Mouse (Mus musculus) cerebellum, postnatal 25 days (tissue): ENCODE measurements around the gene Arf6.
"Not testable (repeated sequence)": the region's sequence is repeated elsewhere in the genome, so short reads cannot be mapped to it uniquely, and the experiment has no call there.

ENCODE experiments used
- DNase-seq, 2 experiments: peaks; one replicate each; pipeline ENCODE4 v3.0.0; 2021; ENCODE audit warnings: mixed read lengths in 2 of 2

Arf6 gene

DNA sequence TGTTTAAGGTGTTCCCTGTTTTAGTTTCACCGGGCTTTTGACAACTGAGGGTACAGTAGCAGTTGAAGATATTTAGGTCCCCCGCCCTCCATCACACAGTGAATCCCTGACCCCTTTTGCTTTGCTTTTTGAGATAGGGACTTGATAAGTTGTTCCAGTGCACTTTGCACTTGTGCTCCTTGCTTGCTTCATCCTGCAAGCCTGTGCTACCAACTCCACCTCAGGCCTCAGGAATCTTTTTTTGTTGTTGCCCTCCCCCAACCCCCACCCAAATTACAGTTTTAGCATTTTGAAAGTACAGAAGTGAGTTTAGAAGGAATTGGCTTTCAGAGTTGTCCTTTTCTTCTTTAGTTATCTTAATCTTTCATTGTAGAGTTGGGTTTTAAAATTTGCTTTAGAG, 4.2 kb downstream of the Arf6 start:
- DNase-seq = no peak

DNA sequence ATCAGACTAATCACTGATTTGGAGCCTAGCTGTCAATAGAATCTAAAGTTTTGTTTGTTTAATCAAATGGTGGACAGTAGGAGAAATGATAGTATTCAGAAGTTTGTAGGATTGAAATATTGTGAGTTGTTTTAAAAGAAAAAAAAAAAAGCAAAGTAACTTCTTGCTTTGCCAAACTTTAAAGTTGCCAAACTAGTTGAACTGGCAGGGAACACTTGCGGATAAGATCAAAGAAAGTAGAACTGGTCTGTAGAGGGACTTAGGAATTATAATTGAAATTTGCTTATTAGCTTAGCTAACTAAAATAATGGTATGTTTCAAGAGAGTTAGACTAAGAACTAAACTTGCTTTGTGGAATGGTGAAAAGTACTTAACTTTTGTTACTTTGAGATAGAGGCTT, 5.2 kb downstream of the Arf6 start:
- DNase-seq = no peak

DNA sequence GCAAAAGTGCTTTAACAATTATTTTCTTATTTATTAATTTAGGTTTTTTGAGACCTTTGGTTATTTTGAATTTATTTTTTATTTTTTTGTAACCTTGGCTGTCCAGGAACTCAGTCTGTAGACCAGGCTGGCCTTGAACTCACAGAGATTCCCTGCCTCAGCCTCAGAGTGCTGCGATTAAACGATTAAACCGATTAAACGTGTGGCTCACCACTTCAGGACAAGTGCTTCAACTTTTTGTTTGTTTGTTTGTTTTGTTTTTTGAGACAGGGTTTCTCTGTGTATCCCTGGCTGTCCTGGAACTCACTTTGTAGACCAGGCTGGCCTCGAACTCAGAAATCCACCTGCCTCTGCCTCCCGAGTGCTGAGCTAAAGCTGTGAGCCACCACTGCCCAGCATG, 5.7 kb downstream of the Arf6 start:
- not testable (repeated sequence) for DNase-seq

DNA sequence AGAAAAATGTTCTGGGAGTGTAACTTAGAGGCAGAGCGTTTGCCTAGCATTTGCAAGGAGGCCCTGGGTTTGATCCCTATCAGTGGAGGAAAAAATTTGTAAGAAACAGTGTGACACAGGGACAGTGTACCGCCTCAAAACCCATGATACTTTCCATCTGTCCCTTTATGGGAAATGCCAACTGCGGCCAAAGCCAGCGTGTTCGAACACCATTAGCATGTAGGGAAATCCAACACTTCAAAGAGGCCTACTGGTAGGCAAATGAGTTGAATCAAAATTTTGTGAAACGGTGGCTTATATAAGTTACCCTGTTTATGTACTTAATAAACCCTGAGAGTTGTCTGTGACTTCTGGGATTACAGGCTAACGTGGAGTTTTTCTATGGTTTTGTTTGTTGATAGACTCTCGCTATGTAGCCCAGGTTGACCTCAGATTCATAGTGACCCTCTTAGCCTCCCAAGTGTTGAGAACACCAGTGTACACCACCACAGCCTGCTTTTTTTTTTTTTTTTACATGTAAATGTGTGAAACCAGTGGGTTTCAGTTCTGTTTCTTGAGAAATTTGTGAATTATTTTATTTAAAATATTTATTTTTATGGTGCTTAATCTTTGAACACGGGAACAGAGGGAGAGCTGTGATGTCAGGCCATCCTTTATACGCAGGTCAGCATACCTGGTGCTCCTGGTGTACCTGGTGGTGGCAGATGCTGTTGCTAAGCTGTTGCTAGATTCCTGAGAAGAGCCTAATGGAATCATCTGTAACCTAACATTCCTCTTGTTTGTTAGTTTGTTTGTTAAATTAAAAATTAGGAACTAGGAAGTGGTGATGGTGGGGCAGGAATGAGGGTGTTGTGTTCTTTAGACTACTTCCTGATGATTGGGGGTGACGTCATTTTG, 6.9 kb downstream of the Arf6 start:
- no peak for DNase-seq

DNA sequence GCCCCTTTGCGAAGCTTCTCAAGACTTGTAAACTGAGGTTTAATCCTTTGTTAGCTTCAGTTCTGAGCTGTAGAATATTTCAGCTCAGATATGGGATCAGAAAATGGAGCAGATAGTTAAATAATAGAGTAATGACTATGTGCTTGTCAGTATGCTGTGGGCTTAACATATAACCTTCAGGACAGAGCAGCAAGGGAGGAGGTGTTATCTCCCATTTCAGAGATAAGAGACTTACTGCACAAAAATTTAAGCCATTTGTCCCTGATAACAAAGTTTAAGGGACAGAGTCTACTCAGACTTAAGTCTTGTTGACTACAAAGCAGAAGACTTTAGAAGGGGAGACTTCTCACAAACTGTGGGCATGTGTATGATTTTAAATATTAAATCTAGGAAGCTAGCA, 10.9 kb downstream of the Arf6 start:
- DNase-seq = no peak

DNA sequence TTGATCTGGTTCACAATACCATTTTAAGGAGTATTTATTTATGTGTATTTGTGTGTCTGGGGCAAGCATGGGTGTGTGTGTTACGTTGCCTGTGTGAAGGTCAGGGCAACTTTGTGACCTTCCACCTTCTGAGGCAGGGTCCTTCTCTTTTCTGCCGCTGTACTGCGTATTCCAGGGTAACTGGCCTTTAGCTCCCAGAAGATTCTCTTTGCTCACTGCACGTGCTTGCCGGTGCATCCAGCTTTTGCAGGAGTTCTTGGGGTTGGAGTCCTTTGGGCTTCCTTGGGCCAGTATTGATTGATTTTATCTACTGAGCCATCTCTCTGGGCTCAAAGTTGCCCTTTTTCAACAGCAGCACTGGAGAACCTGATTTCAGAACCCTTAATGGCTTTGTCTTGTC, 12.7 kb downstream of the Arf6 start:
- no peak for DNase-seq

DNA sequence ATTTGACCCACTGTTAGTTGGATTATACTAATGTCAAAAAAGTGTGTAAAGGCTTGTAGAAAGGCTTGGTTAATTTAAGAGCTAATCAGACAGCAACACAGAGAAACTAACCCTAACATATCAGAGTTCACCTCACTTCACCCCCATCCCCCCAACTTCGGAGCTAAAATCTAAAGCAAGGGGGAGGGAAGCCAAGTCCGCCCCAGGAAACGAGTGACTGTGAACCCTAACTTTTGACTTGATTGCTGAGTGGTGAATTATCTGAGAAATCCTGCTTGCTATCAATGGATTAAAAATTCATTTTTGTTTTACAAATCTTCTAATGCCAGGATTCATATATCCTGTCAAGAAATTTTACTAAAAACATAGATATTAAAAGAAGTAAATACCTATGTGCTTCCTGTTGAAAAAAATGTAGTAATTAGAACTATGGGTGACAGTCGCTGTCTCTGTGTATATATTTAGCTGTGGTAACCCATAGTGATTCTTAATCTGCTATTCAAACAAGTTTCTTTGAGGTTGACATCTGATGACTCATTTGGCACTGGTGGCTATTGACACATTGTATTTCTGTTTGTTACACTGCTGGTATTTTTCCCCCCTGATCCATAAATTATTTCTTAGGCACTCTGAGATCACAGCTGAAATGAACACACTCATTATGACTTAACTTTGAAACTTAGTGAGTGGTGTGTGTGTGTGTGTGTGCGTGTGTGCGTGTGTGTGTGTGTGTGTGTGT, 13.8 kb downstream of the Arf6 start:
- no peak for DNase-seq

DNA sequence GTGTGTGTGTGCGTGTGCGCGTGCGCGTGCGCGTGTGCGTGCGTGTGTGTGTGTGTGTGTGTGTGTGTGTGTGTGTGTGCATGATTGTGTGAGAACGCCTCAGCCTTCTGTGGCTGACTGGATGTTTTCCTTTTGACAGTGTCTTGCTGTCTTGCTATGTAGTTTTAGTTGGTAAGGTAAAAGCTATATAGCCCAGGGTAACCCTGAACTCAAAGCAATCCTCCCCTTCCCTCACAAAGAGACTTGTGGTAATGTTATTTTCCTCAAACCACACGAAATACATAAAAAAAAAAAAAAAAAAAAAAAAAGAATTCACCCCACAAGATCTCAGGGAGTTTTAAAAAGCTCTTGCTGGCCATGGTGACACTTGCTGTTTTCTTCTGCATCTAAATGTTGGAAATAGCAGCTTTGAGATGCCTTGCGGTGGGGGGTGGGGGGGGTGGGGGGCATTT, 14.4 kb downstream of the Arf6 start:
- not testable (repeated sequence) for DNase-seq

DNA sequence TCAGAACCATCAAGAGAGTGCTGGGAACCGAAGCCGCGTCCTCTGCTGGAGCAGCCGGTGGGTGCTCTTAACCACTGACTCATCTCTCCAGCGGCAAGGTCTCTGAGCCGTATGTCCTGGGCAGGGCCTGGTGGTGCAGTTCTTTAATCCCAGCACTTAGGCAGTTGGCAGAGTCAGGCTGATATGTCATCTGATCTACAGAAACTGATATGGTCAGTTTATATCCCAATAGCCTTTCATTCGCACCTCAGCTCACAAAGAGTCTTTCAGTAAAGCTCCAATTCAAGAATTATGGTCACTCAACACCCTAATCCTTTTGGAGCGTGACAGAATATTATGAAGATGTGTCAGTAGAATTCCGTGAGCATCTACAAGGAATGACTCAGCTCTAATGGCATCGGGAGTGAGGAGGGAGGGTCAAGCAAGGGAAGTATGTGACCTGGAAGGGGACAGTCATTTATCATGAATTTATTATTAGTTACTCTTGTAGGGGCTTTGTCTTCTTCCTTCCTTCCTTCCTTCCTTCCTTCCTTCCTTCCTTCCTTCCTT, 16.4 kb downstream of the Arf6 start:
- no peak for DNase-seq

DNA sequence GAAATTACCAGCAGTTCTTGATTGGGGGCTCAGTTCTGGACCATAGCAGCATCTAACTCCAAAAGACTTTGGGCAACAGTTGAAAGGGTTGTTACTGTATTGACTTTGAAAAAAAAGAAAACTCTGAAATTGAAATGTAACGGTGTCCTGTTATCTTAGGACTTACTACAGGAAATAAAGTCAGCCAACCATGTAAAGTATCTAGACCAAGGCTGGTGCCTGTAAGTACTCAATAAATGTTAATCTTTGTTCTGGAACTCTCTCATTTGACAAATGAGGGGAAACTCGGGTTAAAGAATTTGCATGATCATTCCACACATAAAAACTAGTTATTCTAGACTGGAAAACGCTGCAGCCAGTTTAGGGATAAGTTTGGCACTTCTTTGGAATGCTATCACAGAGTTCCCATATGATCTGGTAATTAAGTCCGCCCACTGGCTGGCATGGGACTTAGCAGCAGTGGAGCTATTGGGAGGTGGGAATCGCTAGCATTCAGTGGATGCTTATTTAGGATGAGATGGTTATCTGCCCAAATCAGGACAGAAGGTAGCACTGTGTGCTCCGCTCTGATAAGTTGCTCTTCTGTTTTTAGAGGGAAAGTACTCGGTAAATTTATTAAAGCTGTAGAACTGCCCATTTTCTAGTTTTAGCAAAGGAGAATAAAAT, 17.5 kb downstream of the Arf6 start:
- no peak for DNase-seq

DNA sequence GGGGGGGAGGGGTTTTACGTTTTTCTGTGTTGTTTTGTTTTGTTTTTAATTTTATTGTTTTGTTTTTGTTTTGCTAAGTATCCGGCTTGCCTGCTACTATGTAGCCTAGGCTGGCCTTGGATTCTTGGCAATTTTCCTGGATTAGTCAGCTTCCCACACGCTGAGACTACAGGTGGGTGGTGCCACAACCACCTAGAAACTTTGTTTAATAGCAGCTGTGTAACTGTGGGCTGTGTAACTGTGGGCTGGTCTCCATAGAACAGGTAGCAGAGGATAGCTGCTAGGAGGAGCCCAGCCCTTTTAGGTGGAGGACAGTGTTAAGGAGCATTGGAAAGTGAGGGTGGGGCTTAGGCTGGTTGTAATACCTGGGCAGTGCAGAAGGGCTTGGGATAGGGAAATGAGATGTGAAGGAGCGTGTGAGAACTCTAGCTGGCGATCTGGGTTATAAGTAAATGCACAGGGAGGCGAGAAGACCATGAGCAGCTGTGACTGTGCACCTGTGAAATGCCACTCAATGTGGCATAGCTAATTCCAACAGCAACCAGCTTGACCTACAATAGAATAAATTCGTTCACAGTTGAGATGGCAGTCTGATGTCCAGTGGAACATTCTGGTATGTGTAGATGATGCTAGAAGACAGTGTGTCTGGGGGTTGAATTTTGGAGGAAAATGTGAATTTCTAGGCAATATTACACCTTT, 18.2 kb downstream of the Arf6 start:
- DNase-seq = no peak

DNA sequence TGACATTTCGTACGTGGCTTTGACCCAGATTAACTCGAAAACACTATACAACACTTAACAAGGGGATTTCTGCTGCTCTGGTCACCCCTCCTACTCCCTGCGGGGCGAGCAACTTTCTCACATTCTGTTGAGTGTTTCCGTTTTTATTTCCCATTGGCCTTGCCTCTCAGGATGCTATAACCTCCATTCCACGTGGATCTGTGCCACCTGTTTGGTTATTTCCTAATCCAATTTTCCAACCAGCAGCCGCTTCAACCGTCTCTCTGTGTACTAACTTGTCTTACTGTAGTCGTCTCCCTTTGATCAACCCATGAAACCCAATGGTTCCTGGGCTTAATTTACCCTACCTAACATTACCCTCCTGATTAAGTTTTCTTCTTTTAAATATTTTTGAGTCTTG, 21.1 kb downstream of the Arf6 start:
- peak in 1 of 2 experiments; percentile 42 for DNase-seq

DNA sequence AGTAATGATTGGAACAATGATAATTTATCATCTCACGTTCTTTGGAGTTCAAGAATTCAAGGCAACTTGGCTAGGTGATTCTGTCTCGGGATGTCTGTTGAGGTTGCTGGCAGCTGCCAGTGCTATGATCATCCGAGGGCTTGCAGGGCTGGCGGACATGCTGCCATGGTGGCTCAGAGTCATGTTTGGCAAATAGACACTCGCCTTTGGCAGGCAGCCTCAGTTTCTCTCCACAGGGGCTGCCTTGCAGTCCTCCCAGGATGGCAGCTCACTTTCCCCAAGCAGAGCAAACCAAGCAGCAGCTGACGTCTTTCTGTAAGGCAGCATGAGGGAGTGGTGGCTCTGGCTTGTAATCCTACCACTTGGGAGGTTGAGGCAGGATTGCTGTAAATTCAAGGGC, 22.5 kb downstream of the Arf6 start:
- DNase-seq = peak; percentile 93 to 95

DNA sequence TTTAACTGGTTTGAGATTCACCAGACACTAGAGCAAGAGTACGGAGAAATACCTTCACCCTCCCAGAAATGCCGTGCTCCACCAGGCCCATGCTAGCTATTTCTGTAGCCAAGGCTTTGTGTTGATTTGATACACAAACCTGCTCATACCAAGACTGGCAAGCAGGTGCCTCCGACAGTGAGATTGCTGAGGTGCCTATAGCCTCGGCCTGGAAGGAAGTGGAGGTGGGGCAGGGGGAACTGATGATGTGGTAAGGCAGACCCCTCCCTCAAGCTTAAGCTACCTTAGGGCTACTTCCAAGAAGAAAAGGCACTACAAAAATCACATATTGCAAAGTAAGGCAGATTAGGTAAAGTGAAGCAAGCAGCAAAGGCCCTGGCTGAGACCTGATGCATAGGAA, 28.4 kb downstream of the Arf6 start:
- no peak for DNase-seq

DNA sequence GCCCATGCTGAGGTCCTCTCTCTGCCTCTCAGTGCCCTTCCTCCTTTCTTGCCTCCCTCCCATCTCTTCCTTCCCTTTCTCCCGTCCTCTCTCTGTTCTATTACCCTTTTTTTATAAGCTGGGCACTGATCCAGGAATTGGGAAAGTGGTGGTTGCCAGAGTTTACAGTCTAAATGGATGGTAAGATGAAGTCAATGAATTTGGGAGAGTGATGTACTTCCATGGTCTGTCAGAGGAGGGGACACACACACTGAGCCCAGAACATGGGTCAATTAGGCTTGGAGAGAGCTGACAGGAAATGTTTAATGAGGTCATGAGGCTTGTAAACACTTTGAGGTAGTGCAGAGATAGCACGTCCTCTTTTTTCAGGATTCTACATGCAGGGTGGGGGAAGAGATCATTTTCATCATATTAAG, 28.9 kb downstream of the Arf6 start:
- DNase-seq = no peak

DNA sequence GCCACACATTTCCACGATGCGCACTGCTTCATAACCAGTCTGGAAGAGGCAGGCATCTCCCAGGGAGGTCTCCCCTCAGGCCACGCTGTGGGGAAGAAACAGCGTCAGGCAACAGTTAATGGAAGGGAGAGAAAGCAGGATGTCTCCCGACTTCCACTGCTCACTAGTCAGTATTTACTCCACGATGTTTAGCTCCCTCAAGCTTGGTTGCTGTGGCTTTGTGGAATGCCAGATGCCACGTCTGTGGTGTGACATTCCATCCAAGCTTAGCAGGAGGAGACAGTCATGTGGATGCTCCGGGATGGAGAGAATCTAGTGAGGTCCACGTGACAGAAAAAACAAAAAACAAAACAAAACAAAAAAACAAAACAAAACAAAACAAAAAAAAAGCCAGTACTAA, 30.1 kb downstream of the Arf6 start:
- no peak for DNase-seq

DNA sequence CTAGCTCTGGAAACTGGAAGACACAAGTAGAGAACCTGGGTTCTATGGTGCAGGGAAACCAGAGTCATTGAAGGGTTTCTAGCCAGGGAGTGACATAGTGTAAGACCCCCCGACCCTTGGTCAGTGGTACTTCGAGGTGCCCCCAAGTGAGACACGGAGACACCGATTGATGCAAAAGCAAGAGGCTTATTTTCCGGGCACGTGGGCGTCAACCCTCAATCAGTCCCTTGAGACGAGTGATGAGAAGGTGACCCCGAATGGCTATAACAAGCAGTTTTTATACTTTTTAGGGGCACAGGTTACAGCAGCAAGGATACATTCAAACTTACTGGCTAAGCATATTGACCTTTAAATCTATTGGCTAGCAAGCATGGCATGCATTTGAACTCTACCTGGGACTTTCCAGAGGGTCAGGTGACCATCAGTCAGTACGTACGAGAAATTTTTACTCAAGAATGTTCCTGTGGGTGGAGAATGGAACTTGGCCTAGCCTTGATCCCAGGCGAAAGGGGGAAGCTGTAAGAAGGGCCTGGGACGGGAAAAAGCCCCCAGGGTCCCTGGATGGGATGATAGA, 30.7 kb downstream of the Arf6 start:
- no peak for DNase-seq

DNA sequence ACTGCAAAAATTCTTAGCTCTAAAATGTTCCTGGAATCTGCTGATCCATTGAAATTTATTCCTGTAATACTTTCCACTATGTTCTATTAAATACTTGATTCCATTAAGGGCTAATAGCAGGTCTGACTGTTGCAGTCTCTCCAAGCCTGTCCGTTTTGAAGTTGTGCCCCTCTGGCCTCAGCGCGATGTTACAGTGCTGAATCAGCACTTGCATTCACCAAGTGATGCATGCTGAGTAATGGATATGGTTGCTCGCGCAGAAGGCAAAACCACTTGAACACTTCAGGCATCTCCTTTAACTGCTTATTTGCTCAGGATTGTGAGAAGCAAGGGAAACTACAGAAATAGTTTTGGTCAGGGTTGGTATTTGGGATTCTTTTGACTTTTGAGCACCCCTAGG, 38.8 kb downstream of the Arf6 start:
- no peak for DNase-seq

DNA sequence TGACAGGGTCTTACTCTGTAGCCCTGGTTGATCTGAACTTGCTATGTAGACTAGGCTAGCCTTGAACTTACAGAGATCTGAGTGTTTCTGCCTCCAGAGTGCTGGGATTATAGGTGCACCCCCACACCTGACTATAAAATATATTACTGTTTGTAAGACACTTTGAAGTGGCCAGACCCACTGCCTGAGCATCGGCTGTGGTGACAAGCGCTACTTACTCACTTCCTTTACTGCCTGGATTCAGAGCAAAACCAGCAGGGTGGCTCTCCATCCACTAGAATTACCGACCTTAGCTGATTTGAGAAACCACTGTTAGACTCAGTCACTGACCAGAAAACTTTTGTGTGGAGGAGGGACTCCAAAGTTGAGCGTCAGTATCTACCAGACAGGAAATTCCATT, 40.0 kb downstream of the Arf6 start:
- DNase-seq = no peak

DNA sequence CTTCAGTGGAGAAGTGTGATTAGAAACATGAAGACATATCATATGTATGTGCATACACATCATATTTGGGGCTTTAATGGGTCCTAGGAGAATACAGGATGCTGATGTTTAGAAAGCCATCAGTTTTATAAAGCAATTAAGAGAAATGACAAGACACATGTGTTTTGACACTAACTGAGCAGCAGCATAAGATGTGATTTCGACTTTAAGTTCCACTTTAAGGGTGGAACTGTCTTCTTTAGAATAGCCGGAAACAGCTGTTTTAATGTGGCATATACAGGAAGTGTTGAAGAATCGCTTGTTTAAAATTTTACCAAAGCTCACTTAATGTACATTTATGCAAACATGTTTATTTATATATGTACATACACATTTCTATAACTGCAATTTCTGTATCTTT, 41.4 kb downstream of the Arf6 start:
- DNase-seq = no peak

DNA sequence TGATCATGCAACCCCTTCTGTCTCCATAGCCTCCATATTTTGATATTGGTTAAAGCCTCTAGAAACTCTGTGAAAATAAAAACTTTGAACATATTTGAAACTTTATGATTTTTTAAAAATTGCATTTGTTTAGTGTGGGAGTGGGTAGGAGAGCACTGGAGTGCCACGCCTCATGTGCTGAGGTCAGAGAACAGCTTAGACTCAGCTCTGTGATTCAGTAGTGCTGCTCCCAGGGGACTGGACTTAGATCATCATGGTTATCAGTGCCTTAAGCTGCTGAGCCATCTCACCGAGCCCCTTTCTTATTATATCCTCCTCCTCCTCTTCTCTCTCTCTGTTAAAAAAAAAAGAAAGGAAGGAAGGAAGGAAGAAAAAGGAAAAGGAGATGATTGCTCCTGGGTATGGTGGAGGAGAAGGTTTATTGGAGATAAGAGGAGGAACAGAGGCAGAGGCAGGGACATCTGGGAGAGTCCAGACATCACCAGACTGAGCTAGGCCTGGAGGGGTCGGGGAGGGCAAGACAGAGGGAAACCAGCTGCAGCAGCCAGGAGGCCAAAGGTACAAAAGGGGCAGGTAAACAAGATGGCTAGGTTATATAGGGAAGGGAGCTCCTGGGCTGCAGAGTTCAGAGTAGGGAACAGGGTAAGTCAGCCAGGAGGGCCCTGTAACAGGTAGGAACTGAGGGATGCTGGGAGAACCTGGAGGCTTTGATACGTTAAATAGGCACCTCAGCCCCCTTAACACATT, 43.0 kb downstream of the Arf6 start:
- no peak for DNase-seq

DNA sequence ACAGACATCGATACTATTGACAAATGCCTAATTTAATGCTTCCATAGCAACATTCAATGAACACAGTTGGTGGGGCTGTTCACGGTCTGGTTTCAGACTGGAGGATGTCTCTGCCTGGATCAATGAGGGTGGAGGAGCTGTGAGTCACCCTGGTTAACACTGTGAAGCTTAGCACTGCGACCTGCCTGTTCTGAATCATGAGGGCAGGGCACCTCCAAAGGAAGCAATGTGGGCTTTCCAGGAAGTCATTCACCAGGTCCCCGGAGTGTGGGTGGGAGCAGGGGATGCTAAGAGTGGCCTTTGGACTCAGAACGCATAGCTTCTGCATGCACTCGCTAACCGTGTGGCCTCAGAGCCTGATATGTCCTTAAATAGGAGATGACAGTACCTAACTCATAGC, 44.8 kb downstream of the Arf6 start:
- DNase-seq = peak in 1 of 2 experiments; percentile 14
